10 mouse cellular contexts compared by ENCODE assay signal in genomic region chr10:81595599-81595998, GRCm38 (mm10). TPM values are rescaled to one million over a fixed set of nuclear protein-coding genes. Genes with fewer than 3 reads are reported as not detected.
DNase-seq lines count a peak whose midpoint lies in the region; ATAC-seq and TF ChIP-seq lines count a peak whose summit lies in the region.
"Had no signal": no experiment of that assay in that cellular context is flagged by ENCODE, and none has a peak within 500 bp of the region (broad histone marks: within the 10 kb centered on the region; RNA-seq: fewer than 3 reads in every experiment).

No protein-coding gene starts in this region.

- TF ChIP-seq EP300 in stomach, postnatal 0 days (optimal IDR thresholded peaks at IDR 0.05) = no peak

- peaks cover 92% of the 10 kb centered on the region for H3K27me3 ChIP-seq in hindbrain, embryonic 12.5 days
- no peaks in the 10 kb centered on the region for H3K27me3 ChIP-seq in hindbrain, postnatal 0 days (ENCODE audit: insufficient read depth, low read length)
- no peaks in the 10 kb centered on the region for H3K27me3 ChIP-seq in stomach, embryonic 15.5 days (replicated peaks)
- H3K27me3 ChIP-seq in stomach, postnatal 0 days (ENCODE audit: control insufficient read depth, insufficient read depth, low read length) = no peaks in the 10 kb centered on the region

- no peak overlapping the region for H3K4me3 ChIP-seq in hindbrain, embryonic 12.5 days
- H3K4me3 ChIP-seq in hindbrain, postnatal 0 days (ENCODE audit: low read length) = no peak overlapping the region
- H3K4me3 ChIP-seq in stomach, embryonic 15.5 days (replicated peaks) = no peak overlapping the region
- H3K4me3 ChIP-seq in stomach, postnatal 0 days (ENCODE audit: low read depth, low read length) = no peak overlapping the region

- peak; percentile 60 for DNase-seq in cerebellum, adult 11-12 months
- DNase-seq in cerebellum, postnatal 36 days = no peak
- no peak for DNase-seq in hindbrain, postnatal 0 days (ENCODE audit: low spot score)
- no peak for DNase-seq in stomach, postnatal 0 days (ENCODE audit: low spot score)
- DNase-seq in frontal cortex, postnatal 14 days (ENCODE audit: low spot score in 2 of 2) = no peak
- DNase-seq: kidney, postnatal 10 days had no signal

- no peak overlapping the region for H3K27ac ChIP-seq in hindbrain, embryonic 12.5 days
- H3K27ac ChIP-seq in hindbrain, postnatal 0 days = no peak overlapping the region
- H3K27ac ChIP-seq in stomach, embryonic 15.5 days = peak overlapping the region; percentile 81; the same call in 1 of the 2 replicates
- no peak overlapping the region for H3K27ac ChIP-seq in stomach, postnatal 0 days (replicated peaks)

- TF ChIP-seq CTCF in hindbrain, postnatal 0 days (IDR thresholded peaks at IDR 0.05; ENCODE audit: low read depth) = no peak
- TF ChIP-seq CTCF in stomach, postnatal 0 days (IDR thresholded peaks at IDR 0.05; ENCODE audit: low read depth) = no peak

- 0 out of 2 replicates have a peak overlapping the region, but pooled peaks have one; percentile 41 for H3K4me2 ChIP-seq in hindbrain, embryonic 12.5 days (replicated peaks)
- H3K4me2 ChIP-seq in hindbrain, postnatal 0 days (ENCODE audit: low read depth, low read length) = no peak overlapping the region
- H3K4me2 ChIP-seq in stomach, embryonic 15.5 days = peak overlapping the region; percentile 54; the same call in 1 of the 2 replicates
- no peak overlapping the region for H3K4me2 ChIP-seq in stomach, postnatal 0 days (replicated peaks; ENCODE audit: low read depth)

- no peaks in the 10 kb centered on the region for H3K9me3 ChIP-seq in hindbrain, embryonic 12.5 days (replicated peaks)
- no peaks in the 10 kb centered on the region for H3K9me3 ChIP-seq in hindbrain, postnatal 0 days (ENCODE audit: low read length)
- no peaks in the 10 kb centered on the region for H3K9me3 ChIP-seq in stomach, embryonic 15.5 days
- no peaks in the 10 kb centered on the region for H3K9me3 ChIP-seq in stomach, postnatal 0 days (ENCODE audit: control insufficient read depth, low read length)

- no peak for ATAC-seq in hindbrain, embryonic 12.5 days (ENCODE audit: low FRiP score)
- ATAC-seq in hindbrain, postnatal 0 days = no peak
- ATAC-seq in stomach, embryonic 15.5 days (ENCODE audit: insufficient read depth, low FRiP score, low read depth) = no peak
- no peak for ATAC-seq in stomach, postnatal 0 days (ENCODE audit: low FRiP score, low TSS enrichment)
- ATAC-seq in granulocyte monocyte progenitor cell, adult 5-6 weeks (replicated peaks; ENCODE audit: poor library complexity, severe bottlenecking) = no peak
- ATAC-seq: lung, postnatal 0 days had no signal

- H3K36me3 ChIP-seq in hindbrain, embryonic 12.5 days = no peaks in the 10 kb centered on the region
- H3K36me3 ChIP-seq in hindbrain, postnatal 0 days (ENCODE audit: insufficient read depth, low read length) = no peaks in the 10 kb centered on the region
- H3K36me3 ChIP-seq in stomach, embryonic 15.5 days = no peaks in the 10 kb centered on the region
- H3K36me3 ChIP-seq in stomach, postnatal 0 days (ENCODE audit: control insufficient read depth, insufficient read depth, low read length) = no peaks in the 10 kb centered on the region

- 38% methylated on average over 5 of the region's 5 CpGs for WGBS in hindbrain, embryonic 12.5 days
- 39% methylated on average over 5 of the region's 5 CpGs for WGBS in hindbrain, postnatal 0 days
- WGBS in stomach, embryonic 15.5 days = 44% methylated on average over 5 of the region's 5 CpGs
- WGBS in stomach, postnatal 0 days = 51% methylated on average over 5 of the region's 5 CpGs

- no peak overlapping the region; the same call in 1 of the 2 replicates for H3K9ac ChIP-seq in hindbrain, embryonic 12.5 days
- H3K9ac ChIP-seq in hindbrain, postnatal 0 days (replicated peaks; ENCODE audit: low read length) = no peak overlapping the region
- H3K9ac ChIP-seq in stomach, embryonic 15.5 days = no peak overlapping the region
- H3K9ac ChIP-seq in stomach, postnatal 0 days (ENCODE audit: low read length) = no peak overlapping the region

- H3K4me1 ChIP-seq in hindbrain, embryonic 12.5 days = peaks cover 38% of the 10 kb centered on the region
- peaks cover 21% of the 10 kb centered on the region for H3K4me1 ChIP-seq in hindbrain, postnatal 0 days (ENCODE audit: insufficient read depth, low read length)
- peaks cover 41% of the 10 kb centered on the region for H3K4me1 ChIP-seq in stomach, embryonic 15.5 days
- peaks cover 4% of the 10 kb centered on the region for H3K4me1 ChIP-seq in stomach, postnatal 0 days (replicated peaks; ENCODE audit: control insufficient read depth, insufficient read depth)

RNA-seq across cellular contexts. Expression of gene Tle6, which starts 5.3 kb away (rescaled TPM):
- polyA plus RNA-seq in hindbrain, embryonic 12.5 days (2016; fragmentation: Nextera tagmentation; extraction: Ambion mirVana) = 8.2 and 8.3 TPM in 2 replicates
- total RNA-seq in hindbrain, postnatal 0 days (2014; rRNA removed) = 5.3 and 5.4 TPM in 2 replicates
- polyA plus RNA-seq in hindbrain, postnatal 0 days (2015; fragmentation: Nextera tagmentation; extraction: Ambion mirVana) = 6.2 and 6.6 TPM in 2 replicates
- polyA plus RNA-seq in stomach, embryonic 15.5 days (2015; fragmentation: Nextera tagmentation; extraction: Ambion mirVana) = 31.2 and 42.1 TPM in 2 replicates
- polyA plus RNA-seq in stomach, postnatal 0 days (2015; fragmentation: Nextera tagmentation; extraction: Ambion mirVana) = 7.6 and 8.9 TPM in 2 replicates
- total RNA-seq in granulocyte monocyte progenitor cell, adult 5-6 weeks (2014; fragmentation: Nextera tagmentation) = 22.2 and 26.0 TPM in 2 replicates
- total RNA-seq in granulocyte monocyte progenitor cell, adult 5-6 weeks (2017) = 4.9 and 7.9 TPM in 2 replicates

RNA-seq across cellular contexts. Expression of gene BC025920, which starts 10.5 kb away (rescaled TPM):
- polyA plus RNA-seq in hindbrain, embryonic 12.5 days (2016; fragmentation: Nextera tagmentation; extraction: Ambion mirVana) = 1.2 and 1.3 TPM in 2 replicates
- 4.2 and 4.3 TPM in 2 replicates for total RNA-seq in hindbrain, postnatal 0 days (2014; rRNA removed)
- 0.97 and 1.3 TPM in 2 replicates for polyA plus RNA-seq in hindbrain, postnatal 0 days (2015; fragmentation: Nextera tagmentation; extraction: Ambion mirVana)
- 0.55 and 0.71 TPM in 2 replicates for polyA plus RNA-seq in stomach, embryonic 15.5 days (2015; fragmentation: Nextera tagmentation; extraction: Ambion mirVana)
- polyA plus RNA-seq in stomach, postnatal 0 days (2015; fragmentation: Nextera tagmentation; extraction: Ambion mirVana) = 0.24 and 0.35 TPM in 2 replicates
- total RNA-seq in granulocyte monocyte progenitor cell, adult 5-6 weeks (2014; fragmentation: Nextera tagmentation) = 3.7 and 4.4 TPM in 2 replicates
- total RNA-seq in granulocyte monocyte progenitor cell, adult 5-6 weeks (2017) = 0.26 and 1.4 TPM in 2 replicates

RNA-seq across cellular contexts. Expression of gene Tle2, which starts 21.2 kb away (rescaled TPM):
- 30.6 and 32.1 TPM in 2 replicates for polyA plus RNA-seq in hindbrain, embryonic 12.5 days (2016; fragmentation: Nextera tagmentation; extraction: Ambion mirVana)
- total RNA-seq in hindbrain, postnatal 0 days (2014; rRNA removed) = 28.8 and 41.8 TPM in 2 replicates
- polyA plus RNA-seq in hindbrain, postnatal 0 days (2015; fragmentation: Nextera tagmentation; extraction: Ambion mirVana) = 43.7 and 45.5 TPM in 2 replicates
- 28.8 and 35.6 TPM in 2 replicates for polyA plus RNA-seq in stomach, embryonic 15.5 days (2015; fragmentation: Nextera tagmentation; extraction: Ambion mirVana)
- 4.8 and 6.9 TPM in 2 replicates for polyA plus RNA-seq in stomach, postnatal 0 days (2015; fragmentation: Nextera tagmentation; extraction: Ambion mirVana)
- total RNA-seq in granulocyte monocyte progenitor cell, adult 5-6 weeks (2014; fragmentation: Nextera tagmentation) = 4.4 and 5.0 TPM in 2 replicates
- total RNA-seq in granulocyte monocyte progenitor cell, adult 5-6 weeks (2017) = 0.17 and 2.4 TPM in 2 replicates

RNA-seq across cellular contexts. Expression of gene Sirt6, which starts 32.0 kb away (rescaled TPM):
- polyA plus RNA-seq in hindbrain, embryonic 12.5 days (2016; fragmentation: Nextera tagmentation; extraction: Ambion mirVana) = 52.7 and 55.5 TPM in 2 replicates
- total RNA-seq in hindbrain, postnatal 0 days (2014; rRNA removed) = 22.4 and 31.5 TPM in 2 replicates
- 39.0 and 40.9 TPM in 2 replicates for polyA plus RNA-seq in hindbrain, postnatal 0 days (2015; fragmentation: Nextera tagmentation; extraction: Ambion mirVana)
- polyA plus RNA-seq in stomach, embryonic 15.5 days (2015; fragmentation: Nextera tagmentation; extraction: Ambion mirVana) = 32.9 and 33.3 TPM in 2 replicates
- 15.1 and 15.6 TPM in 2 replicates for polyA plus RNA-seq in stomach, postnatal 0 days (2015; fragmentation: Nextera tagmentation; extraction: Ambion mirVana)
- 8.3 and 12.6 TPM in 2 replicates for total RNA-seq in granulocyte monocyte progenitor cell, adult 5-6 weeks (2014; fragmentation: Nextera tagmentation)
- 5.3 and 6.2 TPM in 2 replicates for total RNA-seq in granulocyte monocyte progenitor cell, adult 5-6 weeks (2017)

RNA-seq across cellular contexts. Expression of gene Ankrd24, which starts 32.7 kb away (rescaled TPM):
- polyA plus RNA-seq in hindbrain, embryonic 12.5 days (2016; fragmentation: Nextera tagmentation; extraction: Ambion mirVana) = 8.6 and 10.5 TPM in 2 replicates
- total RNA-seq in hindbrain, postnatal 0 days (2014; rRNA removed) = 58.5 and 73.9 TPM in 2 replicates
- 17.7 and 18.6 TPM in 2 replicates for polyA plus RNA-seq in hindbrain, postnatal 0 days (2015; fragmentation: Nextera tagmentation; extraction: Ambion mirVana)
- 10.9 and 12.6 TPM in 2 replicates for polyA plus RNA-seq in stomach, embryonic 15.5 days (2015; fragmentation: Nextera tagmentation; extraction: Ambion mirVana)
- 3.3 and 5.3 TPM in 2 replicates for polyA plus RNA-seq in stomach, postnatal 0 days (2015; fragmentation: Nextera tagmentation; extraction: Ambion mirVana)
- total RNA-seq in granulocyte monocyte progenitor cell, adult 5-6 weeks (2014; fragmentation: Nextera tagmentation) = 7.6 and 9.2 TPM in 2 replicates
- 7.5 and 8.3 TPM in 2 replicates for total RNA-seq in granulocyte monocyte progenitor cell, adult 5-6 weeks (2017)

Comparison
In these comparisons a context has a peak if more than half of its experiments do, and no peak if none do; other contexts are left out.
1. H3K4me2 ChIP-seq: peak in hindbrain, embryonic 12.5 days (single experiment) and stomach, embryonic 15.5 days (single experiment); none in hindbrain, postnatal 0 days (single experiment) and stomach, postnatal 0 days (single experiment).